Mouse (Mus musculus) E14TG2a.4 (cell line): ENCODE measurements at regions not wholly inside any gene's neighbourhood (a gene's known extent, or its start where the extent isn't known, plus 50 kb on each side); places are given as distances from the start of the nearest gene placed in this dataset.

Experiments used
- CTCF ChIP-seq: conservative IDR thresholded peaks from 2 replicates; pipeline ENCODE4 v1.5.1; 2014; ENCODE audit warnings: low read length
- NANOG ChIP-seq: IDR thresholded peaks from 2 replicates; pipeline ENCODE4 v1.6.1; 2014; ENCODE audit warnings: borderline replicate concordance, low read length, mixed read lengths
- POU5F1 ChIP-seq: IDR thresholded peaks from 2 replicates; pipeline ENCODE4 v1.6.1; 2014; ENCODE audit warnings: low read length, borderline replicate concordance

- no peak for TF ChIP-seq POU5F1
- no peak for TF ChIP-seq CTCF
- no peak for TF ChIP-seq NANOG
These were observed 1150.0 kb upstream of the Gje1 start for GRCm38 (mm10) chr10:15868063-15868462.
